Mouse (Mus musculus): Measurements from ENCODE around the gene Cyp11a1.

- TF ChIP-seq POLR2A (IDR thresholded peaks at IDR 0.05; ENCODE audit: extremely low read depth, insufficient read depth, low read length) (no peak), CTCF (IDR thresholded peaks at IDR 0.05; ENCODE audit: extremely low read depth, insufficient read depth, low read length) (no peak)
These were observed 2.3 kb downstream of the Cyp11a1 start for GRCm38 (mm10) chr9:58008336-58009014.
